Mouse (Mus musculus) megakaryocyte-erythroid progenitor cell, adult 5-6 weeks (primary cell): ENCODE data around the gene Gse1. TPM values are rescaled to one million over a fixed set of nuclear protein-coding genes. Genes with fewer than 3 reads are reported as not detected.

Experiments
- ATAC-seq: replicated peaks from 2 replicates; pipeline ENCODE4 v1.8.0; 2016; ENCODE audit warnings: mild to moderate bottlenecking, inconsistent platforms; ENCODE audit not compliant: severe bottlenecking, poor library complexity, low FRiP score, low TSS enrichment
- total RNA-seq, 2 experiments: library from RNA; stranded (forward) in 1 of 2; stranded (reverse) in 1 of 2; fragments of 200-1000, 215-1000 nt in 1 of 2; fragments of >200 nt in 1 of 2; fragmentation: Nextera tagmentation in 1 of 2; gene quantifications; 2 replicates each; pipeline ENCODE4 v1.2.3; 2014 to 2017

The Gse1 gene
- total RNA-seq, 2 experiments from 2014 or later, result 27.2 to 80.6 TPM

- ATAC-seq, result no peak
Measured at GRCm38 (mm10) chr8:120263879-120264278, 35.6 kb downstream of the Gse1 start.

GRCm38 (mm10) chr8:120264388-120264943, 36.2 kb downstream of the Gse1 start:
- no peak for ATAC-seq

- no peak for ATAC-seq
Measured at GRCm38 (mm10) chr8:120264944-120265453, 36.7 kb downstream of the Gse1 start.

- ATAC-seq, result no peak
Measured at GRCm38 (mm10) chr8:120265471-120265870, 37.2 kb downstream of the Gse1 start.

- ATAC-seq, result no peak
Measured at GRCm38 (mm10) chr8:120268541-120268980, 40.3 kb downstream of the Gse1 start.

GRCm38 (mm10) chr8:120270449-120270848, 42.2 kb downstream of the Gse1 start:
- no peak for ATAC-seq

GRCm38 (mm10) chr8:120273430-120273829, 45.2 kb downstream of the Gse1 start:
- ATAC-seq, result no peak

- ATAC-seq, result peak; percentile 83
Measured at GRCm38 (mm10) chr8:120276051-120276890, 48.0 kb downstream of the Gse1 start.

- ATAC-seq, result 0 out of 2 replicates have a peak, but pooled peaks have one; percentile 6
Measured at GRCm38 (mm10) chr8:120276891-120277426, 48.7 kb downstream of the Gse1 start.

- no peak for ATAC-seq
Measured at GRCm38 (mm10) chr8:120278009-120278408, 49.8 kb downstream of the Gse1 start.

- no peak for ATAC-seq
Measured at GRCm38 (mm10) chr8:120279418-120279817, 51.2 kb downstream of the Gse1 start.

- ATAC-seq, result peak; percentile 64
Measured at GRCm38 (mm10) chr8:120281487-120281886, 53.2 kb downstream of the Gse1 start.

GRCm38 (mm10) chr8:120282465-120282864, 54.2 kb downstream of the Gse1 start:
- no peak for ATAC-seq

- no peak for ATAC-seq
Measured at GRCm38 (mm10) chr8:120284265-120284664, 56.0 kb downstream of the Gse1 start.

GRCm38 (mm10) chr8:120285033-120285432, 56.8 kb downstream of the Gse1 start:
- peak; percentile 18; the same call in 1 of the 2 replicates for ATAC-seq

- no peak for ATAC-seq
Measured at GRCm38 (mm10) chr8:120285878-120286277, 57.6 kb downstream of the Gse1 start.

GRCm38 (mm10) chr8:120288122-120288908, 60.1 kb downstream of the Gse1 start:
- peak; percentile 58 for ATAC-seq

GRCm38 (mm10) chr8:120289191-120289590, 60.9 kb downstream of the Gse1 start:
- ATAC-seq, result no peak

GRCm38 (mm10) chr8:120289698-120290181, 61.5 kb downstream of the Gse1 start:
- no peak for ATAC-seq
